Mouse (Mus musculus): Measurements from ENCODE around the gene Rhbdf1.

DNA sequence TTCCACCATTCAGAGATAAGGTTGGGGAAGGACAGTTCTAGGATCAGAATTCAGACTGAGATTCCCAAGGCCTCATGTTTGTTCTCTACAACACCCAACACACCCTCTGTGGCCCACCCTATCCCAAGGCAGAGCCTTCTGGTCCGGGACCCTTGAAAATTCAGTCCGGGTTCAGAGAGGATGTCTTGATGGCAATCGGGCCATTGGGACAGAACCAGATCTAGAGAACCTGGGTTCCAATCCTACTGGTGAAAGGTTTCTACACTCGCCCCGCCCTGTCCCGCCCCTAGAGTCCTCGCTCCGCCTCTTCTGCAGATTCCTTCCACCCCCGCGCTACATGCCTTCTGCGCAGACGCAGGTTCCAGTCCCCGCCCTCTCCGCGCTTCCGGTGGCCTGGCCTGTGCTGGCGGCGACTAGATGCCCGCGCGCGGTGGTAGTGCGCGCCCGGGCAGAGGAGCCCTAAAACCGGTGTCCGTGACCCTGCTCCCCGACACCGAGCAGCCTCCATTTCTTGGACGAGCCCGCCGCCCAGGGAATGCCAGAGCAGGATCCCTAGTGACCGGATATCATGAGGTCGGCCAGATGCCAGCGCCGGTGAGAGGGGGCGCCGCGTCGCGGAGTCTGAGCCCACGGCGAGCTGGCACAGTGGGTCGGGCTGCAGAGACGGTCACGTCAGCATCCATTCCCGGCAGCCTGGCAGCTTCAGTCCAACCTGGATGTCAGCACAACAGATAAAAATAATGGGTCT lies 4.2 kb upstream of the Rhbdf1 start, which contains the start of gene Mpg:
- TF ChIP-seq CTCF (IDR thresholded peaks at IDR 0.05; ENCODE audit: extremely low read depth, insufficient read depth, insufficient read length, insufficient replicate concordance) (no peak), POLR2A (IDR thresholded peaks at IDR 0.05; ENCODE audit: low read depth, low read length) (peak; percentile 94)
